Mouse (Mus musculus) spleen, embryonic (tissue): ENCODE data around the gene Mlana.

ENCODE experiments used
- CTCF ChIA-PET: fragments of 350-600 bp; sonication (Branson Sonifier 250); formaldehyde crosslinking; loops from one replicate; lab custom pipeline; 2022; lab: Charles Lee

Gene Mlana

DNA sequence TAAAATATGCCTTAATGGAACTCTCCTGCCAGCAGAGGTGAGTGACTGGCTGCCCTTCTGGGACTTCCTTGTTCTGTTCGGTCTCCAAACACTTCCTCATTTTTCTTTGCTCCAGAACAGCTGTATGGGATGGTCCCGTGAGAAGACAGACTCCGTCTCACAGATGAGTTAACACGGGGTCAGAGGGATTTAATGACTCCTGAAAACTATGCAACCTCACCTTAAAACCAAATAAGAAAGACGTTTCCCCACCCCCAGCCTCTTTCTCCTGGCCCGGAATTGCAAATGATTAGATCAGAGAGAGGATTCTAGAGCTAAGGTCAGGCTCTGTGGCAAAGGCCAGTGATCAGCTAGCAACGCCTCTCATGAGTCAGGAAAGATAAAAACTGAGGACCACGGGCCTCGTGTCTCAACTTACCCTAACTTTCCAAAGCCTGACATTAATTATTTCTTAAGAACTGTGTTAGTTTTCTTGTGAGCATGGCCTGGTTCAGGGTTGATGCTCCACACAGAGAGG is 22.0 kb upstream of the Mlana start:
- CTCF ChIA-PET: interaction anchor here (0.6 kb wide), 1 partner anchor 9 kb away, joined by 17 read pairs; no protein-coding TSS in a partner anchor

- CTCF ChIA-PET: no interaction called here
Measured at GRCm38 (mm10) chr19:29676479-29677193, 21.0 kb upstream of the Mlana start.

- CTCF ChIA-PET: no interaction called here
Measured at GRCm38 (mm10) chr19:29678181-29678778, 19.3 kb upstream of the Mlana start.

DNA sequence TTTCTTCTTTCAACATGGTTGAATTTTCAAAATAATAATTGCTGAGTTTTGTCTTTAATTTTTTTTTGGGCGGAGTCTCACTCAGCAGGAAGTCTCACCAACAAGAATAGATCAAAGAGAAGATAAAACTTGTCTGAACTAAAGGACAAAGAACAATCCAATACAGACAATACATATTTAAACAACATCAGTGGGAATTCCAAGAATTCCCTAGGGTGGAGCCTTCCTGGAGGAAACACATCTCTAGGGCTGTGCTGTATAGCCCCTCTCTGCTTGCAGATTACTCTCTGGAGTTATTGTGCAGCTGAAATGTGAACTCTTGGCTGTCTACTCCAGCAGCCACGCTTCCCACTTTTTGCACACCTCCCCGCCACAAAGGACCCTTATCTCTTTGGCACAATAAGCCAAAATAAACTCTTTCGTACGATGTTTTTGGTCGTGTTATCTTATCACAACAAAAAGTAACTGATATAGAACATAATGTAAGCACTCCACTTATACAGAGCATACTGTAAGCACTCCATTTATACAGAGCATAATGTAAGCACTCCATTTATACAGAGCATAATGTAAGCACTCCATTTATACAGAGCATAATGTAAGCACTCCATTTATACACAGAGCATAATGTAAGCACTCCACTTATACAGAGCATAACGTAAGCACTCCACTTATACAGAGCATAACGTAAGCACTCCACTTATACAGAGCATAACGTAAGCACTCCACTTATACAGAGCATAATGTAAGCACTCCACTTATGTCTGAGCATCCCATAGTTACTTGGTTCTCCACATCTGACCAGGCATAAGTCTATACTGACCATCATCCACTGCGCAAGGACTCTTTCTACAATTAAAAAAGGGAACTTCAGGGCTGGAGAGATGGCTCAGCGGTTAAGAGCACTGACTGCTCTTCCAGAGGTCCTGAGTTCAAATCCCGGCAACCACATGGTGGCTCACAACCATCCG is 17.2 kb upstream of the Mlana start:
- CTCF ChIA-PET: no interaction called here

DNA sequence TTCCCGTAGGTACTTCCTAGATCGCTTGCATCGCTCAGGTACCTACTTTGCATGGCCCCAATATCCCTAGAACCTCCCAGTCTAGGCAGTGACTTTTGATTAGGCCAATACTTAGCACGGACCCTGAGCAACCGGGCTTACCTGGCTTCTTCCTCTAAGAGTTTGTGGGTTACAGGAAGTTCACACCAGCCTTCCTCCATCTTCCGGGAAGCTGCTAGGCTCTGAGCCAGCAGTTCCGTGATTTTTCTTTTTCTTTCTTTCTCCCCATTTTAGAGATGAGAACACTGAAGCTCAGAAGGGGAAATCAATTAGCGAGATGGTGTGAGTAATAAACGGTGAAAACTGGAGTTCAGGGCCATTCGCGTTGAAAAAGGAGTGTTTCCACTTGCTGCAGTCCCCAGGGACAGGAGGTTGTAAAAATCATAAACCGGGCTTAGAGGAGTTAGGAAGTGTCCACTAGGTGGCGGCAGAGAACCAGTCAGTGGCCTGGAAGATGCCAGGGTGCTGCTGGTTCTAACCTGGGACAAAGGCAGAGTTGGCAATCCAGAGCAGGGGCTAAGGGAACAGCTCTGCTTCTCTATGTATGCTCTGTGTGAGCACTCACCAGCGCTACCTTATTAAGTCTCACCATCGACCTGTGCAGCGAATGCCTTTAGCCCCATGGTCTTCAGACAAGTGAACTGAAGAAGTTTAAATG is 13.6 kb upstream of the Mlana start:
- CTCF ChIA-PET: no interaction called here

DNA sequence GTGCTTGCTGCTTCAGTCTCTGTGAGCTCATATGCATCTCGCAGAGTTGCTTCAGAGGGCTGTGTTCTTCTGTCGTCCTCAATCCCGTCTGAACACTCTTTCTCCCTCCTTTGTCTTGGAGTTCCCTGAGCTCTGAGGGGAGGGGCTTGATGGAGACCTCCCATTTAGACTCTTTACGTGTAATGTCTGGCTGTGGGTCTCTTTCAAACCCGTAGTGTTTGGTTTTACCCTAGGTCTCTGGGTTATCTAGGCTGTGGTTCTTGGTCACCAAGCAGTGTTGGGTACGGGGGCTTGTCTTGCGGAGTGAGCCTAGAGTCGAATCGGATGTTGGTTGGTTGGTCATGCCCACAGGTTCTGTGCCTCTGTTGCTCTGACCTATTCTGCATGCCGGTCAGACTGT is 2.6 kb upstream of the Mlana start:
- CTCF ChIA-PET: no interaction called here

DNA sequence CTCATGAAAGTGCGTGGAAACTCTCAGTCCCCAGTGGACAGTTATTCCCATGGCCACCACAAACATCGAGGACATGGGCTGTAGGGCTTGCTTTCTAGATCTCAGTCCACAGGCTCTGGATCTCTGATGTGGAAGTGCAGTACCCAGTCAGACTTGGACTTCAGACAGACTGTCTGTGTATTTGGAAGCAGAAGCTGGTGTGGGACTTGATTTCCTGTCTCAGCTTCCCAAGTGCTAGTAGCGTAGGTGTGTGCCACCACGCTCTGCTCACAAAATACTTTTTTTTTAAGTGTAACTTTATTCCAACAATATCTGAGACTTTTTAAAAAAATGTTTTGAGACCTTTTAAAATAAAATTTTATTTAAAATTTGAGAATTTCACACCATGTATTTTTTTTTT is 1.3 kb upstream of the Mlana start:
- CTCF ChIA-PET: no interaction called here

- CTCF ChIA-PET: interaction anchor here (0.8 kb wide), 1 partner anchor 175 kb away, joined by 7 read pairs; no protein-coding TSS in a partner anchor
Measured at GRCm38 (mm10) chr19:29696840-29697239, 784 bp upstream of the Mlana start.

DNA sequence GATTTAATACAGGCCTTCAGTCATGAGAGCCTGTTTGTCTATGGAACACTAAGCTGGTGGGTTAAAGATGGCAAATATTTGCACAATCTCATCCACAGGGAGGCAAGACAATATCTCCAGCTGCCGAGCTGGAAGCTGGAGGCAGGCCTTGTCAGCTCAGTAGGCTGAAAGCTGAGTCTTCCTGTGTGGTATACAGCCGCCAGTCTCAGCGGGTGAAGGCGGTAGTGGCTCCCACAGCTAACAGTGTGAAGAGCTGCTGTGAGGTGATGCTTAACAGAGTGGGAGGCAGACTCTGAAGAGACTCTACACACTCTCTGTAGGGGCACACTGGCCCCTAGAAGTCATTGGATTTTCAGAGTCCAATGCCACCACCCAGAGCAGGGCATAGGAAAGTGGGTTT is 4.1 kb downstream of the Mlana start:
- CTCF ChIA-PET: no interaction called here

DNA sequence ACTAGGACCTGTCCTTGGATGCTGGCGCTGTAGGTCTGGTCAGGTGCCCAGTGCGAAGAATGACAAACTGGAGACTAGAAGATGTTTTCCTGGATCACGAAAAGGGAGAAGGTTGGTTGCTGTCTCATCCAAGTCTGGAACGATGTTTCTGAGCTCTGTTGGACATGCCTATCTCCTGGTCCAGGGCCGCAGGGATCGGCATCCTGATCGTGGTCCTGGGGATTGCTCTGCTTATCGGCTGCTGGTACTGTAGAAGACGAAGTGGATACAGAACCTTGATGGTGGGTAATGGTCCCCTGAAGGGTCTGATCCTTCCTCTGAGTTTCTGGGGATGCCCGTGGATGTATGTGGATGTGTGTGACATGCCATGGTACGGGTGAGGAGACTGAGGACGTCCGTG is 6.8 kb downstream of the Mlana start:
- CTCF ChIA-PET: no interaction called here

DNA sequence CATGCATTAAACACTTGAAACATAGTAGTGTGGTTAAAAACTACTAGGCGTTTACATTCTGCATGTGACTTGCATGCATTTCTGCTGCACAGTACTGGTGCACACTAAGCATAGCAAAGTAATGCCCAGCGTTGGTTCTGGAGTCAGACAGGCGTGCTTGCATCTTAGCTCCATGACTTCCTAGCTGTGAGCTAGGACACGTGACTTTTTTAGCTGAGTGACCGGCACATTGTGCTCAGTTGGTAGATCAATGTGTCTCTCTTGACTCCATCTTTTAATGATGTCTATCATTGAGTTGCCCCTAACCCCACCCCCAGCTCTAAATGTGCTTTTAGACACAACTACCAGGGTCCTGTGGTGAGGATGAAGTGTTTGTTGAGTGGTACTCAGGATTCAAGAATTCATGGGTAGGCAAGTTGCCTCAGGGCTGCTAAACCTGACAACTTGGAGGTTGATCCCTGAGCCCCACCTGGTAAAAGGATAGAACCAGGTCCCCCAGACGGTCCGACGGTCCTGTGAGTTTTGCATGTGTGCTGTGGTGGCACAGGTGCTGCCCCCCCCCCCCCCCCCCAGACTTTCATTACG is 9.8 kb downstream of the Mlana start:
- CTCF ChIA-PET: no interaction called here

GRCm38 (mm10) chr19:29708003-29708402 is 10.4 kb downstream of the Mlana start:
- CTCF ChIA-PET: interaction anchor here (0.6 kb wide), 1 partner anchor 323 kb away, joined by 6 read pairs; no protein-coding TSS in a partner anchor

- CTCF ChIA-PET: interaction anchor here (0.6 kb wide), 1 partner anchor 323 kb away, joined by 6 read pairs; no protein-coding TSS in a partner anchor
Measured at GRCm38 (mm10) chr19:29708461-29708860, 10.8 kb downstream of the Mlana start.

DNA sequence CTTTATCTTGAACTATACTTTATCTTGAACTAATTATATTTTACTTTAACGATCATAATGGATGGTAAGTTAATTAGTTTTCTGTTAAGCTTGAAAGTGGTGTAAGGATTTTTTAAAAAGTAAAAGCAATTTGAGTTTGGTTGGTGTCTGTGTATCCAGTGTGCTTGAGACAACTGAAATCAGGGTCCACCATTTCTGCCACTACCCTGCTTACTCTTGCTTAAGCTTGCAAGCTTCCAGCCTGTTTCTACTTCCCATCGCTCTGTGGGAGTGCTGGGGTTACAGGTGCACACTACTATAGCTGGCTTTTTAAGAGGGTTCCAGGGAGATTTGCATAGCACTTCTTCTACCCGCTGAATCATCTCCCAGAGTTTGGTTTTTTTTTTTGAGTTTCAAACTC is 11.8 kb downstream of the Mlana start:
- CTCF ChIA-PET: no interaction called here

DNA sequence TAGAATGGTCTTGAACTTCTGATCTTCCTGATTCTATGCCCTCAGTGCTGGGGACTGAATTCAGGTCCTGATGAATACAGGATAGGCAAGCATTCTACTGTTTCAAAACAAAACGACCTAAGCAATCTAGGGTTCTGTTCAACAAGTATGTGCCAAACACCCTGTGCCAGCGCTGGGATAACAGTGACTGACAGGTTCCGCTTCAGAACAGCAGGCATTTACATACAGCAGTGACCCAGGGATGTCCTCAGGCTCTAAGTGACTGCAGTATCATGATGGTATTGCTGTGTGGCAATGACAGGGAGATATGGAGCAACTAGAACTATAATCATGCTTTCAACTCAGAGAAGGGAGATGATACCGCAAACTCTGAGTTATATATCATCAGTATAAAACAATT is 15.8 kb downstream of the Mlana start:
- CTCF ChIA-PET: no interaction called here

GRCm38 (mm10) chr19:29717854-29718253 is 20.2 kb downstream of the Mlana start:
- CTCF ChIA-PET: no interaction called here

DNA sequence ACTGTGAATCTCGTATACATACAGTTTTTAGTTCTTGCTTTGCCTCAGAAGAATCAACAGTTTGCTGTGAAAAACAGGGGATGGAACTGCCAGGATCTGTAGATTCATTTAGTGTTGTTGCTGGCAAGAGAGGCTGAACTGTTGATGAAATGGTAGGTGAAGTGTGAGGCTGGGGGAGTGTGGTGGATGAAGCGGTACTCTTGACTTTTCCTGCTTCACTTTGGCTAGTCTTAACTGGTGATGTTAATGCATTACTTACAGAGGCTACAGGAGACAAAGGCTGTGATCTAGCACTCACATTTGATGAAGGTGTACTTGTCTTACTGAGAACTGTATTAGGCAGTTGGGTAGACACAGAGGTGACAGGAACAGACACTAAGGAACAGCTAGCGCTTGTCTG is 20.9 kb downstream of the Mlana start:
- CTCF ChIA-PET: no interaction called here

DNA sequence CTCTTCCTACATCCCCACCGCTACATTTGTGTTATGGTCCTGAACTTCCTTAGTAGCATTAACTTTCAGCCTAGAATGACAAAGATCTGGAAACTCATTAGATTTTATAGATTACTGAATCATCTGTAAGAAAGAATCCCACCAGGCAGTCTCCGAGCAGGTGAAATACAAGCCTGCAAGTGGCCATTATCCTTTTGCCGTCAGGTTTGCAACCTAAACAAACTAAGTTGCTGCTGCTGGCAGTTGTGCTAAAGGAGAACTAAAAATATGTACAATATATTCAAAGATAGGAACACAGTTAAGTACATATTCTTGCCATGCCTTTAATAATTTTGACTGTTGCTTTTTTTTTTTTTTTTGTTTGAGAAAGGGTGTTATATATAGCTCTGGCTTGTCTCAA is 37.8 kb downstream of the Mlana start:
- CTCF ChIA-PET: no interaction called here

DNA sequence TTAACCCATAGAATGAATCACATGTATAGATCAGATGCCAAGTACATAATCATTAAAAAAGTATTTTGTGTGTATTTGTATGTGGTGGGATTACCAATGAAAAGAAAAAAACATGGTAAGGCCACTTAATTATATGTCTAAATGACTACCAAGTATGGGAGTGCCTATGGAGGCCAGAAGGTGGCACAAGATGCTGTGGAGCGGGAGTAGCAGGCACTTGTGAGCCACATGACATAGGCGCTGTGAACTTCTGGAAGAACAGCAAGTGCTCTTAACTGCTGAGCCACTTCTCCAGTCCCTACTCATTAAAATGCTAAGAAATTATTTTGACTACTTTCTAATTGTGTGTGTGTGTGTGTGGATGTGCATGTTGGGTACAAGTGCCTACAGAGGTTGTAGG is 42.0 kb downstream of the Mlana start:
- CTCF ChIA-PET: no interaction called here

- CTCF ChIA-PET: no interaction called here
Measured at GRCm38 (mm10) chr19:29740661-29741060, 43.0 kb downstream of the Mlana start.

DNA sequence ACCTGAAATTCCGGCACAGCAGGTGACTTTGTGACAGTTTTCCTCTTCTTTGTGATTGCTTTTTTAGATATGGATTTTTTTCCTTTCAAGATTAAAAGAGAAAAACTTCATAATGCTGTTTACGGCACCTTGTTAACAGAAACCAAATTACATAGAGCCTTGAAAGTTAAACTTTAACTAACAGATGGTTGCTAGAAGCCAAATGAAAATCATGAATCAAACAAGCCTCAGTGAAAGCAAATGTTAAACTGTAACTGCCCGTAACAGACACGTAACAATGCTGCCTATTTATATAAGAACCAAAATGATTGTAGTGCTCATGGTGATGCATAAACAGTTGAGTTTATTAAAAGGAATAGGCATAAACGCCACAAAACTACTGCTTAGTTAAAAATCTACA is 45.9 kb downstream of the Mlana start:
- CTCF ChIA-PET: no interaction called here
